Mouse (Mus musculus) ovary, postnatal 10 days (tissue): Measurements from ENCODE around the gene 4932429P05Rik.

Source experiments
- DNase-seq: peaks from one replicate; pipeline ENCODE4 v3.0.0; 2022; ENCODE audit warnings: low spot score

The 4932429P05Rik gene

DNA sequence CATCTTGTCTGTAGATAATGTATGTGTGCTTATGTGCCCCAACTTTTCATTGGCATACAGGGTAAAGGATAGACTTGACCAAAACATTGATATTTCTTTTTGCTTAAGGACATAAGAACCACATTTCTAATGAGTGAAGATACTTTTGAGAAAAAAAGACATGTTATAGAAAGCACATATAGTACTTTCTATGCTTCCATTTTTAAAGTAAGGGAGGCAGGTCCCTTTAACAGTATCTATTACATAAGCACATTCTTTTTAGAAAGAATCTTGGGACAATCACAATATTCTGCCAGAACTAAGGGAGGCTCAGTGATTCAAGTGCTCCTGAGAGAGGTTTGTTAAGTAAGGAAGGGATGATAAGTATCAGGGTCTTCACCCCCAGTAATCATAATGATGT, at the start of gene 4932429P05Rik:
Gene 4932429P05Rik (plus strand): TSS at position 301 of the 400 bp plus-strand sequence.
- DNase-seq = no peak
